Mouse (Mus musculus): ENCODE measurements around the gene Map3k14.

DNA sequence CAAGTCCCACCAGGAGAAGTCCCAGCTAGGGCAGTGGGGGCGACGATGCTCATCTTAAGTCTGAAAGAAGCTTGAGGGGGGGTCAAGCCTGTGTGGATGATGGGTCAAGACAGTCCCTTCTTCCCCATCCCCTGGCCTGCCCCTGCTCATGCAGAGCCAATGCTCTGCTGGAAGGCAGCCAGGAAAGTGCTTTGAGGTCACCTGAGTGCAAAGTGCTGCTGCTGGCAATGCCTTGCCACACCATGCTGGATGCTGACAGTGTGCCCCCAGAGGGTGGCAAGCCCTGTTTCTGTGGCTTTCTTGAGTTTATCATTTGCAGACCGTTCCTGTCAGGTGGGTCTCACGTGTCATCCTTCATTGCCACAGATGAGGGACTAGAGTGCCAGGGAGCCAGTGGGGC is 47.3 kb downstream of the Map3k14 start:
- TF ChIP-seq CTCF (conservative IDR thresholded peaks at IDR 0.05; ENCODE audit: low read length) (no peak), NANOG (IDR thresholded peaks at IDR 0.05; ENCODE audit: borderline replicate concordance, low read length) (no peak)
